ENCODE assay signal across 45 mouse cellular contexts in genomic region chr16:3843796-3844195, GRCm38 (mm10). TPM values are rescaled to one million over a fixed set of nuclear protein-coding genes. Genes with fewer than 3 reads are reported as not detected.
"Had no signal": no experiment of that assay in that cellular context is flagged by ENCODE, and none has a peak within 500 bp of the region (broad histone marks: within the 10 kb centered on the region; RNA-seq: fewer than 3 reads in every experiment).

No protein-coding gene starts in this region.

- H3K4me1 ChIP-seq: limb, embryonic 12.5 days had no signal

- DNase-seq: layer of hippocampus, postnatal 36 days; left cerebral cortex, postnatal 4 days; liver, embryonic 13.5 days; lung, adult 18-20 months; lung, adult 2 months; lung, embryonic 14.5 days; lung, postnatal 10 days; lung, postnatal 14 days; lung, postnatal 36 days; lung, postnatal 4 days had no signal

- H3K9ac ChIP-seq: limb, embryonic 12.5 days; limb, embryonic 13.5 days; limb, embryonic 15.5 days; liver, embryonic 13.5 days; liver, embryonic 14.5 days; lung, embryonic 14.5 days; lung, embryonic 15.5 days; midbrain, embryonic 12.5 days; midbrain, embryonic 13.5 days; midbrain, embryonic 15.5 days had no signal

- H3K36me3 ChIP-seq: limb, embryonic 10.5 days; limb, embryonic 12.5 days; limb, embryonic 13.5 days; limb, embryonic 15.5 days; liver, embryonic 13.5 days; lung, embryonic 15.5 days; midbrain, embryonic 10.5 days; midbrain, embryonic 12.5 days; midbrain, embryonic 13.5 days; midbrain, embryonic 15.5 days had no signal

- ATAC-seq: lung, postnatal 0 days; midbrain, embryonic 13.5 days; midbrain, embryonic 15.5 days; midbrain, embryonic 16.5 days had no signal

- H3K27ac ChIP-seq: left cerebral cortex, adult 2 months; limb, embryonic 10.5 days; limb, embryonic 12.5 days; limb, embryonic 13.5 days; limb, embryonic 15.5 days; liver, embryonic 13.5 days; liver, embryonic 14.5 days; lung, embryonic 15.5 days; macrophage; midbrain, embryonic 10.5 days; midbrain, embryonic 12.5 days; midbrain, embryonic 13.5 days; midbrain, embryonic 15.5 days had no signal

- H3K9me3 ChIP-seq: limb, embryonic 10.5 days; limb, embryonic 12.5 days; limb, embryonic 13.5 days; limb, embryonic 15.5 days; liver, embryonic 13.5 days; lung, embryonic 15.5 days; megakaryocyte, embryonic 14.5 days; midbrain, embryonic 10.5 days; midbrain, embryonic 12.5 days; midbrain, embryonic 13.5 days; midbrain, embryonic 15.5 days had no signal

- H3K27me3 ChIP-seq: limb, embryonic 15.5 days; liver, embryonic 13.5 days; lung, embryonic 15.5 days; midbrain, embryonic 12.5 days; midbrain, embryonic 13.5 days; midbrain, embryonic 15.5 days had no signal

- H3K4me2 ChIP-seq: limb, embryonic 12.5 days; limb, embryonic 13.5 days; limb, embryonic 15.5 days; liver, embryonic 13.5 days; lung, embryonic 14.5 days; lung, embryonic 15.5 days; midbrain, embryonic 11.5 days; midbrain, embryonic 12.5 days; midbrain, embryonic 13.5 days; midbrain, embryonic 15.5 days had no signal

- H3K4me3 ChIP-seq: left cerebral cortex, adult 2 months; limb, embryonic 10.5 days; limb, embryonic 12.5 days; limb, embryonic 13.5 days; limb, embryonic 15.5 days; liver, embryonic 13.5 days; lung, embryonic 15.5 days; megakaryocyte, embryonic 14.5 days; midbrain, embryonic 10.5 days; midbrain, embryonic 12.5 days; midbrain, embryonic 13.5 days; midbrain, embryonic 15.5 days; myocyte had no signal

RNA-seq across cellular contexts. Expression of gene Olfr15, which starts 13.1 kb away (rescaled TPM):
- total RNA-seq: layer of hippocampus, postnatal 25 days; layer of hippocampus, postnatal 36 days; left cerebral cortex, adult 18-20 months; left cerebral cortex, adult 2 months; left cerebral cortex, adult 8-10 months; left cerebral cortex, postnatal 10 days; left cerebral cortex, postnatal 14 days; left cerebral cortex, postnatal 25 days; left cerebral cortex, postnatal 36 days; left cerebral cortex, postnatal 4 days; megakaryocyte progenitor cell, adult 5-6 weeks; megakaryocyte, adult 5-6 weeks; megakaryocyte-erythroid progenitor cell, adult 5-6 weeks; midbrain, postnatal 0 days; monocyte, adult 5-6 weeks had no signal
- polyA plus RNA-seq: limb, embryonic 10.5 days; limb, embryonic 11.5 days; limb, embryonic 12.5 days; limb, embryonic 13.5 days; limb, embryonic 14.5 days; limb, embryonic 15.5 days; liver, embryonic 13.5 days; liver, embryonic 14.5 days; liver, embryonic 16.5 days; lung, adult 2 months; lung, embryonic 14.5 days; lung, embryonic 15.5 days; lung, embryonic 16.5 days; lung, postnatal 0 days; macrophage; midbrain, embryonic 10.5 days; midbrain, embryonic 11.5 days; midbrain, embryonic 12.5 days; midbrain, embryonic 13.5 days; midbrain, embryonic 14.5 days; midbrain, embryonic 15.5 days; midbrain, embryonic 16.5 days; midbrain, postnatal 0 days; myocyte; neural tube, embryonic 11.5 days had no signal

RNA-seq across cellular contexts. Expression of gene Gm20695, which starts 40.7 kb away (rescaled TPM):
- total RNA-seq: left cerebral cortex, adult 18-20 months had no signal
- polyA plus RNA-seq: macrophage; neural tube, embryonic 11.5 days had no signal
